Mouse (Mus musculus): ENCODE measurements around the gene Rap1gap. TPM values are rescaled to one million over a fixed set of nuclear protein-coding genes. Genes with fewer than 3 reads are reported as not detected.

Rap1gap gene
- total RNA-seq, 2 experiments from 2014 or later: 263 to 318 TPM

DNA sequence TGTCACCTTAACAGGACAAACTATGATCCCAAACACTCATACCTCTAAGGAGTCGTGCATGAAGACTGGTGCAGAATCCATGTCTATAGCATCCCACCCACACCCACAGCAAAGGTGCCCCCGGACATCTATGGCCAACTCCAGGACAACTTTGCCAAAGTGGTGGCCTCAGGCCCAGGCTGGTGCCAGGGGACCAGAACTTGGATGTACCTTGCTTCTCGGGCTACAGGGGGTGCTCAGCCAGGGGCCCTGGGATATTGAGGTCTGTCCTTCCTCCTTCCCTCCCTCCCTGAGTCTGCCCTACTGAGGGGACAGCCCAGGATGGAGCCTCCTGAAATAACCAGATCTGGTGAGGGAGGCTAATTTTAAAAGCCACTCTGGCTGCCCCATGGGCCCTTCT, 67.8 kb downstream of the Rap1gap start:
- no peak for DNase-seq (ENCODE audit: low spot score in 2 of 2)
- intact Hi-C loops (cut with DNase I): loop anchor here (5.0 kb wide), 1 partner anchor 210 kb away; no protein-coding TSS in a partner anchor

DNA sequence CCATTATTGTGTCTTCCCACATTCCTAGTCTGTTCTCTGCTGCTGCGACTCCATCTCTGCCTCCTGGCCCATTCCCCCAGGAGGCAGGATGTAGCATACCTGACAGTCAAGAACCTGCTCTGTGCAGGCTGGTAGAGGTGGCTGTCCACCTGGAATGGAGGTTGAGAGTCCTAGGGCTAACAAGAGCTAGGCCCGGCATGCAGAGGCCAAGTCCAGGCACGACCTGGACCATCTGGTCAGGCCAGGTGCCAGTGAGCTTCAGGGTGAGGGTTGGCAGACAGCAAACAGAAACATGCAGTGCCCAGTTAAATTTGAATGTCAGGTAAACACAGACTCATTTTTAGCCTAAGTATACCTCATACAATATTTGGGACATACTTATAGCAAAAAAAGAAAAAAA, 68.4 kb downstream of the Rap1gap start:
- intact Hi-C loops (cut with DNase I): loop anchor here (5.0 kb wide), 1 partner anchor 209 kb away; no protein-coding TSS in a partner anchor
- DNase-seq (ENCODE audit: low spot score in 2 of 2): no peak

DNA sequence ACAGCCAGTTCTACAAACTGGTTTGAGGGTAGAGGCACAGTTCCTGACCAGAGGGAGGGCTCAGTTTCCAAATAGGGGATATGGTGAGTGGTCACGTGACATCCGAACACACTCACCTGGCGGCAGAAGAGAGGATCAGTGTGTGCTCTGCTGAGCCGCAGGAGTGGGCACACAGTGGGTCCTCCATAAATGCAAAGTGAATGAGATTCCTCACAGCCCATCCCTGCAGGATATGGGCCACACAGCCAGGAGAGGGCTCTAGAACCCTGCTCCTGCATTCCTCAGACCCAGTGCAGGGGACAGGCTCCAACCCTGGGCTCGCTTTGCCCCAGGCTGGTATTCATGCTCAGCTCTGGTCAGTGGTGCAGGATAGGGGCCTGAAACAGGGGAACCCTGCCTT, 68.9 kb downstream of the Rap1gap start:
- DNase-seq (ENCODE audit: low spot score in 2 of 2): no peak
- intact Hi-C loops (cut with DNase I): loop anchor here (5.0 kb wide), 1 partner anchor 209 kb away; no protein-coding TSS in a partner anchor

DNA sequence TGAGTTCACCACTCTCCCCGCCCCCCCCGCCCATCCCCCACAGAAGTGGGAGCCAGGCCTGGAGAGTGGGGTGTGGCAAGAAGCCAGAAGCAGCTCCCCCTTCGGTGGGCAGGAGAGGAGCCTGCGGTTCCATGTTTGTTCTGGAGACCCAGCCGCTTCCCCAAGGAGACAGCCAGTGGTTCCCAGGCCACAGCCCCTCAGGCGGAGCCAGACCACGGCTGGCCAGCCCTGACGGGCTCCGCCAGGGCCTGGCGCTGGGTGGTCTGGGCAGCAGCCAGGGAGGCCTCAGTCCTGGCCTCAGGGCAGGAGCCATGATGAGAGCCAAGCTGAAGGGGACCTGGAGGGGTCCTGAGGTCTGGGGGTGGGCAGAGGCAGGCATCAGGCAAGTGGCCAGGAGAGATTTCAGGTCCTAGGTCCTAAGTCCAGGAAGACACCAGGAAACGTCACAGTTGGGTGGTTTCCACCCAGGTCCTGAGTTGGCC, 71.7 kb downstream of the Rap1gap start:
- DNase-seq (ENCODE audit: low spot score in 2 of 2): no peak
- intact Hi-C loops (cut with DNase I): no loop called here

DNA sequence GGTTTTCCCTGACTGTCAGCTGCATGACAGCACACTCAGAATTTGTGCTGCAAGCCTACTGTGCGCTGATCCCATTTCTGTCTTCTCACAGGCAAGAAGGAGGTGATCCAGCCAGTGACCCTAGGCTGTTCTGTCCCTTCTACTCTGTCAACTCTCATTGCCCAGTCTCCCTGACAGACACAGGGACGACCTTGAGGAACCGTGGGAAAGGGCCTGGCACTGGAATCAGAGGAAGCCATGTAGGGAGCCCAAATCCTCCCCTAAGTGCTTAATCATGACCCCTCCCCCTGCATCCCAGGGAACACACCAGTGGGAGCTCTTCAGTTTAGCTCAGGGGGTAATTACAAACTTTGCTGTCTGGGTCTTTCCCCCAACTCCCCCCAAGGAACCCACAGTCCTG, 73.2 kb downstream of the Rap1gap start:
- intact Hi-C loops (cut with DNase I): no loop called here
- DNase-seq (ENCODE audit: low spot score in 2 of 2): no peak

GRCm38 (mm10) chr4:137739151-137739923, 74.8 kb downstream of the Rap1gap start:
- DNase-seq (ENCODE audit: low spot score in 2 of 2): peak in 1 of 2 experiments; percentile 42
- intact Hi-C loops (cut with DNase I): no loop called here

- no peak for DNase-seq (ENCODE audit: low spot score in 2 of 2)
- intact Hi-C loops (cut with DNase I): no loop called here
These were observed 75.8 kb downstream of the Rap1gap start for GRCm38 (mm10) chr4:137740350-137740749.

- intact Hi-C loops (cut with DNase I): no loop called here
- no peak for DNase-seq (ENCODE audit: low spot score in 2 of 2)
These were observed 79.3 kb downstream of the Rap1gap start for GRCm38 (mm10) chr4:137743791-137744190.

DNA sequence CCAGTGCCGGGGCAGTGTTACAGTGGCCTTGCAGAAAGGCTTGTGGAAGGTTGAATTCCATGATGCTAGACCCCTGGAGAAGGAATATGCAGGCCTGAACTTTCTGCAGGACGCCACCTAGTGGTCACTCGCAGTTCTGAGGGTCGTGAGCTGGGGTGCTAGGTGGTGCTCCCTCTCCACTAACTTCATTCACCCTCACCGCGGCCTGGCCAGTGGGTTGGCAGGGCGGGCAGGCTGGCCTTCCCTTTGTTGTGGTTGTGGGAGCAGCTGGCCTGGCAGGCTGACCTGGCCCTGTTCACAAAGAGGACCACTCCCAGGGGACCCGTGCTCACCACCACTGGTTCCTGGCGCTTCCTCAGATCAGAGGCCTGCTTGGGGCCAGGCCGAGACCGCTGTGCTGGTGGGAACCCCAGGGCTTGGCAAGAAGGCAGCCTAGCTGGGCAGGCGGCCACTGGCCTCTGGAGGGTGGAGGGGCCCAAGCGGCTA, 80.0 kb downstream of the Rap1gap start:
- DNase-seq (ENCODE audit: low spot score in 2 of 2): no peak
- intact Hi-C loops (cut with DNase I): no loop called here

DNA sequence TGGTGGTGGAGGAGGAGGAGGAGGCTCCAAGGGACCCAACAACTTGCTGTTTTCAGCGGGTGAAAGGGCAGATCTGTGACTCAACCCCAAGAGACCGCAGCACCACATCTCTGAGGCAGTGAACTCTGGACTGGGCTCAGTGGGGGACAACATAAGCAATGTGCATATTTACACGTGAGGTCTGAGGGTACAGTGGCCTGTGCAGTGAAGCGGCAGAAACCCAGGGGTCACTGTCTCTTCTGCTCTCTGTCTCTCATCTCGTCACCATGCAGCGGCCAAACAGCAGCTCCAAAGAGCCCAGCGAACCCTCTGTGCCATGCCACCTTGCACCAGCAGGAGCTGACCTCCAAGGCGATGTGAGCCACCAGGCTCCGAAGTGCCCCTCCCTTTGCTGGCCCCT, 82.6 kb downstream of the Rap1gap start:
- intact Hi-C loops (cut with DNase I): no loop called here
- DNase-seq (ENCODE audit: low spot score in 2 of 2): no peak

GRCm38 (mm10) chr4:137747590-137747989, 83.1 kb downstream of the Rap1gap start:
- intact Hi-C loops (cut with DNase I): no loop called here

DNA sequence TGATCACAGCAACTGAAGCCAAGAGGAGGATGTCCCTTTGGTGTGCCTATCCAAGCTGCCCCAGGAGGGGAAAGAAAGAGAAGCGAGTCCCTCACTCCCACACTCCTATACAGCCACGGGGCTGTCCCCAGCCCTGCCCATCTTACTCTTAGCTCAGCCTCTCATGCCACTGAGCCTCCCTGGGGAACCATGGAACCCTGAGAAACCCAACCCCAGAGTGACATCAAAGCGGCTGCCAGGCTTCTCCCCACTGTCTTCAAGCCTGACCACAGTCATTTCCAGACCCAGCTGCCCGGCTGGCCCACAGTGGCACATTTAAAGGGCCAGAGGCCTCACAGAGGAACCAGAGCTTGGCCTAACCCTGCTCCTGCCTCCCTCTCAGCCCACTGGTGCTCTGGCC, 84.2 kb downstream of the Rap1gap start:
- intact Hi-C loops (cut with DNase I): no loop called here
- DNase-seq (ENCODE audit: low spot score in 2 of 2): no peak

More at GRCm38 (mm10) chr4:137747590-137747989, 83.1 kb downstream of the Rap1gap start:
- no peak for DNase-seq (ENCODE audit: low spot score in 2 of 2)

GRCm38 (mm10) chr4:137749680-137750079, 85.2 kb downstream of the Rap1gap start:
- no peak for DNase-seq (ENCODE audit: low spot score in 2 of 2)
- intact Hi-C loops (cut with DNase I): no loop called here

DNA sequence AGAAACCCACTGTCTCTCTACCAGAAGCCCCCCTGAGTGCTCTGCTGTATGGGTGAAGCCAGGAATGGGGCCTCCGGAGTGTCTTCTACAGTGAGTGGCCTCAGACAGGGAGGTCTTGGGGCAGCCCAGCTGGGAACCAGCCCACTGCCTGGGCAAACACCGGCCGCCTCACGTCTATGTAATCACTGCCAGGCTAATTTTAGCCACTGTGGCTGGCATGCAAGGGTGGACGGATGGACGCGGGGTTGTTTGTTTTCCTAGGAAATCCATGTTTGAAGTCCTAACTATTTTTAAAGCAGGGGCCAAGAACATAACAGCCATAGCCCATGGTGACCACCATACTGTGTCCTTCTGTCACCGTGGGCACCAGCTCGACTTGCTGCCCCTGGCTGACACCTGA, 85.6 kb downstream of the Rap1gap start:
- intact Hi-C loops (cut with DNase I): no loop called here
- DNase-seq (ENCODE audit: low spot score in 2 of 2): no peak

DNA sequence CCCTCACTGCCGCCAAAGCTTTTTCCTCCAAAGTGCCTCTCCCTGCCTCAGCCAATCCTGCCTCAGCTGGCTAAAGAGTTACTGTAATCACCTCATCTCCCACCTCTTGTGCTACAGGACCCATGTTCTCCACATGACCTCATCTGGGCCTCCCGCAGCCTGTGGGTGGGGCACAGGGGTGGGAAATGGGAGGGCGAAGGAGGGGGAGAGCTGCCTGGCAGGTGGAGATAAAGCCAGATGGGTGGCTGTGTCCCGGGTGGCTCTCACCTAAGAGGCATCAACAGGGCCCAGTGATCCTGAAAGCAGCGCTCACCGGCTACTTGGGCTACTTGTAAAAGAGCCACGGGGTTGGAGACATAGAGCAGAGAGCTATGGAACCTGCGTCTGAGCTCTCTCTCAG, 86.8 kb downstream of the Rap1gap start:
- DNase-seq (ENCODE audit: low spot score in 2 of 2): no peak
- intact Hi-C loops (cut with DNase I): no loop called here

- DNase-seq (ENCODE audit: low spot score in 2 of 2): no peak
- intact Hi-C loops (cut with DNase I): no loop called here
These were observed 87.2 kb downstream of the Rap1gap start for GRCm38 (mm10) chr4:137751717-137752116.

GRCm38 (mm10) chr4:137752471-137752870, 87.9 kb downstream of the Rap1gap start:
- no peak for DNase-seq (ENCODE audit: low spot score in 2 of 2)
- intact Hi-C loops (cut with DNase I): no loop called here

- intact Hi-C loops (cut with DNase I): no loop called here
- DNase-seq (ENCODE audit: low spot score in 2 of 2): no peak
These were observed 88.7 kb downstream of the Rap1gap start for GRCm38 (mm10) chr4:137753199-137753598.

- intact Hi-C loops (cut with DNase I): no loop called here
- DNase-seq (ENCODE audit: low spot score in 2 of 2): no peak
These were observed 89.9 kb downstream of the Rap1gap start for GRCm38 (mm10) chr4:137754446-137754845.

DNA sequence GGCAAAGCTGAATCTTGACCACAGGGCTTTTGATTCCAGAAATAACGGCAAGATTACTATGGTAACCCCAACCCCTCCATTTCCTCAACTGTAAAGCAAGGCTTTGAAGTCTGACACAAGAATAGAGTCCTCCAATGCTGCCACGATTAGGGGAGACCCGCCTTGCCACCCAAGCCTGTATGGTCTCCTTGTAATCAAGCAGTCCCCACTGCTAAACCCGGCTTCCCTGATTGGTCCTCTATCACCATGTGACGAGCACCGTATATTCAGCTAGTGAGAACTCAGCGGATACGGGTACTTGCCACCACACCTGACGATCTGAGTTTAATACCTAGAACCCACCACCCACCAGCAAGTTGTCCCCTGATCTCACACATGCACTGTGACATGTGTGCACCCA, 98.4 kb downstream of the Rap1gap start:
- no peak for DNase-seq (ENCODE audit: low spot score in 2 of 2)
- intact Hi-C loops (cut with DNase I): no loop called here

GRCm38 (mm10) chr4:137763920-137764495, 99.5 kb downstream of the Rap1gap start:
- DNase-seq (ENCODE audit: low spot score in 2 of 2): no peak
- intact Hi-C loops (cut with DNase I): no loop called here

Measured in left cerebral cortex, postnatal 25 days (tissue).